Mouse (Mus musculus): Measurements from ENCODE around the gene Hspbp1. TPM values are rescaled to one million over a fixed set of nuclear protein-coding genes. Genes with fewer than 3 reads are reported as not detected.

The Hspbp1 gene
- polyA plus RNA-seq, 1 experiment from 2014 or later: 181 TPM

DNA sequence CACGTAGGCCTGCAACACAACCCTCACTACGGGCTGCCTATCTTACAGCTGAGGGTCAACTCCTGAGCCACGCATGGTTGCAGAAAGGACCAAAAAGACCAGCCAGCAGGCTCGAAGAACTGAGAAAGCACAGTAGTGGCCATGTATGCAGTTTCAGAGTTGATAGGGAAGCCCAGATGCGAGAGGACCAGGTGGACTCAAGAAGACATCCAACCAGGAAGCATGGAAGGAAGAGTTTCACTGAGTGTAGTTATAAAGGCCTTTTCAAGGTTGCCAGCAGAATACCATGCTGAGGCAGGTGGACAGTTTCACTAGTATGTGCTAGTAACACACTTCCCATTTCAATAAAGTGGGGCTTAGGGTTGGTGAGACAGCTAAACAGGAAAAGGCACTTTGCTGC lies 32.1 kb downstream of the Hspbp1 start:
- Histone ChIP-seq H3K27me3 (ENCODE audit: control insufficient read depth, insufficient read depth, low read depth, low read length) (no peaks in the 10 kb centered on the region), H3K4me3 (ENCODE audit: low read depth, low read length) (no peak overlapping the region), H3K4me2 (ENCODE audit: low read length) (no peak overlapping the region), H3K4me1 (ENCODE audit: control insufficient read depth, insufficient read depth, low read length) (peaks cover 28% of the 10 kb centered on the region), H3K36me3 (ENCODE audit: control insufficient read depth, insufficient read depth, low read length) (no peaks in the 10 kb centered on the region), H3K27ac (ENCODE audit: low read length) (no peak overlapping the region), H3K9me3 (replicated peaks; ENCODE audit: control insufficient read depth, low read length, poor library complexity, severe bottlenecking) (no peaks in the 10 kb centered on the region), H3K9ac (ENCODE audit: low read depth, low read length) (no peak overlapping the region)
- WGBS: 97% methylated on average over 5 of the region's 5 CpGs
- ATAC-seq: no peak

DNA sequence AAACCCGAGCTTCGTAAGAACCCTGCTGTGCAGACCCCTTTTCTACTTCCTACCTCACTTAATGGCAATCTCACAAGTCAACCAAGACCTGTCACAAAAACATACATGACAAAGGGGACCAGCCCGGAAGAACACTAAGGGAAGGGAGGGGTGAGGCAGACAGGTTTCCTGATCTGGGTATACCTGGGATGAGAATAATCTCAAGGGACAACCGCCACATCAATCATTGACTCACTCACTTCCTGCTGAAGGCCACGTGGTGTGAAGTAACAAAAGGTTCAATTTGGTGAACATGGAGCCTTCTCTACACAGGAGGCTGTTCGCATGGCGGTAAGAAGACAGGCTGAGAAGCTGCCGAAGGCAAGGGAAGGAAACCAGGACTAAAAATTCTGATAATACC lies 33.3 kb downstream of the Hspbp1 start:
- Histone ChIP-seq H3K27ac (ENCODE audit: low read length) (no peak overlapping the region), H3K9ac (ENCODE audit: low read depth, low read length) (no peak overlapping the region), H3K4me1 (ENCODE audit: control insufficient read depth, insufficient read depth, low read length) (peaks cover 17% of the 10 kb centered on the region), H3K4me3 (ENCODE audit: low read depth, low read length) (no peak overlapping the region), H3K4me2 (ENCODE audit: low read length) (no peak overlapping the region), H3K27me3 (ENCODE audit: control insufficient read depth, insufficient read depth, low read depth, low read length) (no peaks in the 10 kb centered on the region), H3K9me3 (replicated peaks; ENCODE audit: control insufficient read depth, low read length, poor library complexity, severe bottlenecking) (no peaks in the 10 kb centered on the region), H3K36me3 (ENCODE audit: control insufficient read depth, insufficient read depth, low read length) (0 out of 2 replicates have a peak, but pooled peaks cover under 1% of the 10 kb centered on the region)
- ATAC-seq: no peak
- 90% methylated on average over 8 of the region's 8 CpGs for WGBS

DNA sequence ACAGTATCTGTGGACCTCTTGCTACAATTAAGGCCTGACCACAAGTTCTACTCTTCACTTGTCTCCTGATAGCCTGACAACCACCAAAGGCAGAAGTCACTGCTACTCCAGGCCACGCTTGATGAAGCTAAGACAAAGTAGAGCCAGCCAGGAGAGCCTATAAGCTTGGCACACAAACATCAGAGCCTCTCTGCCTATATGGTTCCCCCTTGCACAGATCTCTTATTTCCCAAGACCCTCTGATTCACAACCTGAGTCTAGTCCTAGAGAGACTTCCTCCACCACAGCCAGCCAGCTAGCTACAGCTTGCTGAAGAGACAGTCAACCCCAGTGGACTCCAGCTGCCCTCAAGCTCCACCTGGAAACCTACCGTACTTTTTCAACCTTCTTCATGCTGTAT lies 36.9 kb downstream of the Hspbp1 start:
- WGBS: 90% methylated on average over 2 of the region's 2 CpGs

DNA sequence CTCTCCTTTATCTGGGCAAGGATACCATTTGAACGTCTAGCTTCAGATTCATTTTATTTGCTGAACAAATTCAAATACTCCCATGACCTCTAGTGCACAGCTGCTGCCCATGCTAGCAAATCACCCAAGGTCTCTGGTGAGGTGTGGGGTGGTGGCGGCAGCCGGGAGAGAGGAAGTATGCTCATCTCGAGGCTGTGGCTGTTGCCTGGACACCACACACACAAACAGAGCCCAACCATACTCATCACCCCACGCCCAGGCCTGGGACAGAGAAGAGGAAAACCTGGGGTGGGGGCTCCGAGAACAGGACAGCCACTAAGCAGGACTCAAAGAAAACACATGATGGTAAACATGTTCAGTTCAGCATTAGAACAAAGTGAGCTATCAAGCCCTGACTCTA lies 37.6 kb downstream of the Hspbp1 start:
- Histone ChIP-seq H3K27ac (ENCODE audit: low read length) (no peak overlapping the region), H3K36me3 (ENCODE audit: control insufficient read depth, insufficient read depth, low read length) (peaks cover 16% of the 10 kb centered on the region), H3K9ac (ENCODE audit: low read depth, low read length) (no peak overlapping the region), H3K27me3 (ENCODE audit: control insufficient read depth, insufficient read depth, low read depth, low read length) (no peaks in the 10 kb centered on the region), H3K4me3 (ENCODE audit: low read depth, low read length) (no peak overlapping the region), H3K4me1 (ENCODE audit: control insufficient read depth, insufficient read depth, low read length) (peaks cover 5% of the 10 kb centered on the region; the same call in 1 of the 2 replicates), H3K9me3 (replicated peaks; ENCODE audit: control insufficient read depth, low read length, poor library complexity, severe bottlenecking) (no peaks in the 10 kb centered on the region), H3K4me2 (ENCODE audit: low read length) (no peak overlapping the region)
- no peak for ATAC-seq
- WGBS: 80% methylated on average over 6 of the region's 6 CpGs

More for the DNA sequence above, 36.9 kb downstream of the Hspbp1 start:
- Histone ChIP-seq H3K4me3 (ENCODE audit: low read depth, low read length) (no peak overlapping the region), H3K27ac (ENCODE audit: low read length) (no peak overlapping the region), H3K4me1 (ENCODE audit: control insufficient read depth, insufficient read depth, low read length) (peaks cover 5% of the 10 kb centered on the region; the same call in 1 of the 2 replicates), H3K9me3 (replicated peaks; ENCODE audit: control insufficient read depth, low read length, poor library complexity, severe bottlenecking) (no peaks in the 10 kb centered on the region), H3K27me3 (ENCODE audit: control insufficient read depth, insufficient read depth, low read depth, low read length) (no peaks in the 10 kb centered on the region), H3K9ac (ENCODE audit: low read depth, low read length) (no peak overlapping the region), H3K4me2 (ENCODE audit: low read length) (no peak overlapping the region), H3K36me3 (ENCODE audit: control insufficient read depth, insufficient read depth, low read length) (peaks cover 11% of the 10 kb centered on the region)
- no peak for ATAC-seq

DNA sequence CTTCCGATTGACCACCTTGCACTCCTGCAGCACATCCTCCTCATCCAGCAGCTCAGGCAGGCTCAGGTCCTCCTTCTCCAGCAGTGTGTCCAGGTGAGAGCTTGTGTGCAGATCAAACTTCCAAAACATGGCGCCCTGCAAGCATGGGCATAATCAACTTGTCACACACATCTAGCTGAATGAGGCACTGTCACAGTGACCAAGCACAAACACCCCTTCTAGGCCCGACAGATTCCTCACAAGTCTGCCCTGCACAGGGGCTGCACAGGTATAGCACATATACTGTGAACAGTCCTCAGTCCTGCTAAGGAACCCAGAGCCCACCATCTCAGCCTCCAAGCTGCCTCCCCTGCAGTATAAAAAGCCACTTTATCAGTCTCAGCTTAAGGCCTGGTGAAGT lies 38.1 kb downstream of the Hspbp1 start:
- H3K27ac ChIP-seq (ENCODE audit: low read length): no peak overlapping the region
- H3K9ac ChIP-seq (ENCODE audit: low read depth, low read length): no peak overlapping the region
- peaks cover 5% of the 10 kb centered on the region; the same call in 1 of the 2 replicates for H3K4me1 ChIP-seq (ENCODE audit: control insufficient read depth, insufficient read depth, low read length)
- ATAC-seq: no peak
- H3K4me3 ChIP-seq (ENCODE audit: low read depth, low read length): no peak overlapping the region
- 94% methylated on average over 3 of the region's 3 CpGs for WGBS
- peaks cover 19% of the 10 kb centered on the region for H3K36me3 ChIP-seq (ENCODE audit: control insufficient read depth, insufficient read depth, low read length)
- no peaks in the 10 kb centered on the region for H3K9me3 ChIP-seq (replicated peaks; ENCODE audit: control insufficient read depth, low read length, poor library complexity, severe bottlenecking)
- no peak overlapping the region for H3K4me2 ChIP-seq (ENCODE audit: low read length)
- H3K27me3 ChIP-seq (ENCODE audit: control insufficient read depth, insufficient read depth, low read depth, low read length): no peaks in the 10 kb centered on the region

DNA sequence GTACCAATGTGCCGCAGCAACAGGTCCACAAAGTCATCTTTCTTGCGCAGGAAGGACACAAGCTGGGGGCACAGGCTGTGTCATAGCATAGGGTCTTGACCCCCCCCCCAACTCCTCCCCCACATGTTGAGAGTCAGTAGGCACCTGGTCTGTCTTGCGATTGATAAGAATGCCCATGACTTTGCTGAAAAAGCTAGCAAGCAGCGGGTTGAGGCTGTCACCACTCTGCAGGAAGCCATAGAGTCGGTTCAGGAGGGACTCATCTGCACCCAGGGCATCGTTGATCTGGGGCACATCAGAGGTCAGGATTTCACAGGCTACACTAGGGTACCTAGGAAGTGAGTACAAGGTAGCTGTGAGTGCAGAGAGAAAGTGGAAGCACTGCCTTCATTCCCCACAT lies 41.6 kb downstream of the Hspbp1 start:
- no peak overlapping the region for H3K9ac ChIP-seq (ENCODE audit: low read depth, low read length)
- no peaks in the 10 kb centered on the region for H3K9me3 ChIP-seq (replicated peaks; ENCODE audit: control insufficient read depth, low read length, poor library complexity, severe bottlenecking)

DNA sequence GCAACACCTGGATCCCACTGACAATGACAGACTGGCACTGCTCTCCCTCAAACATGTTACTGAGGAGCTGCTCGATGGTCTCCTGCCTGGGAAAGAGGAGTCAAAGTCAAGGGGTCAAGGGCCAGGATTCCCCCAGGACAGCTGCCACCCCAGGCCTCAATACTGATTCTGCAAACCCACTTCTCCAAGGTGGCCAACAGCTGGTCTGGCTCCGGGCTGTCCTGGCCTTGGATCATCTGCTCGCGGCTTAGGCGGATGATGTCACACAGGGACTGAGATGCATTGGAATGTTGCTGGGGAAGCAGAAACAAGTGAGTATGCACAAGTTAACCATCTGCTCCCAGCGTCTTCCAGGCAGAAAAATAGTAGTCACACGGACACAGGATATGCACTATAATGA lies 42.9 kb downstream of the Hspbp1 start:
- H3K9me3 ChIP-seq (replicated peaks; ENCODE audit: control insufficient read depth, low read length, poor library complexity, severe bottlenecking): no peaks in the 10 kb centered on the region
- no peak overlapping the region for H3K27ac ChIP-seq (ENCODE audit: low read length)
- H3K9ac ChIP-seq (ENCODE audit: low read depth, low read length): no peak overlapping the region
- 92% methylated on average over 7 of the region's 7 CpGs for WGBS
- H3K4me3 ChIP-seq (ENCODE audit: low read depth, low read length): no peak overlapping the region
- no peaks in the 10 kb centered on the region for H3K4me1 ChIP-seq (ENCODE audit: control insufficient read depth, insufficient read depth, low read length)
- no peak overlapping the region for H3K4me2 ChIP-seq (ENCODE audit: low read length)
- no peak for ATAC-seq
- H3K27me3 ChIP-seq (ENCODE audit: control insufficient read depth, insufficient read depth, low read depth, low read length): no peaks in the 10 kb centered on the region
- peaks cover 53% of the 10 kb centered on the region for H3K36me3 ChIP-seq (ENCODE audit: control insufficient read depth, insufficient read depth, low read length)

More for the DNA sequence above, 41.6 kb downstream of the Hspbp1 start:
- Histone ChIP-seq H3K4me1 (ENCODE audit: control insufficient read depth, insufficient read depth, low read length) (no peaks in the 10 kb centered on the region), H3K4me2 (ENCODE audit: low read length) (no peak overlapping the region), H3K4me3 (ENCODE audit: low read depth, low read length) (no peak overlapping the region), H3K27me3 (ENCODE audit: control insufficient read depth, insufficient read depth, low read depth, low read length) (no peaks in the 10 kb centered on the region), H3K36me3 (ENCODE audit: control insufficient read depth, insufficient read depth, low read length) (peaks cover 48% of the 10 kb centered on the region), H3K27ac (ENCODE audit: low read length) (no peak overlapping the region)
- no peak for ATAC-seq
- 89% methylated on average over 6 of the region's 6 CpGs for WGBS

DNA sequence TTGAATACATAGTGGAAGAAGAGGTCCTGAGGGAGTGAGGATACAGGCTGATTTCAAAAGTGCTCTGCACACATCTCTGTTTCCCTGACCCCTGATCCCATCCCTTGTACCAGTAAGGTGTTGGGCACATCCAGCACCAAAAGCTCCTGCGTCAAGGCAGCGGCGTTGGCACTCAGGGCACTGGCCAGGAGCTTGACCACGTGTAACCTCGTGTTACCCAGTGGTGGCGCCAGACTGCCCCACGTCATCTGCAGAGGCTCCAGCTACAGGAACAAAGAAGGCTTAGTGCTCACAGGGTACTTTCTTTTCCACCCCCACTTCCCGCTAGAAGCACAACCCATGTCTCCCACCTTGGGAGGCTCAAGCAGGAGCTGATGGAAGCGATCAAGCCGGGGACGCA lies 43.7 kb downstream of the Hspbp1 start:
- Histone ChIP-seq H3K9ac (ENCODE audit: low read depth, low read length) (no peak overlapping the region), H3K4me3 (ENCODE audit: low read depth, low read length) (no peak overlapping the region), H3K27ac (ENCODE audit: low read length) (no peak overlapping the region), H3K4me1 (ENCODE audit: control insufficient read depth, insufficient read depth, low read length) (no peaks in the 10 kb centered on the region), H3K27me3 (ENCODE audit: control insufficient read depth, insufficient read depth, low read depth, low read length) (no peaks in the 10 kb centered on the region), H3K9me3 (replicated peaks; ENCODE audit: control insufficient read depth, low read length, poor library complexity, severe bottlenecking) (no peaks in the 10 kb centered on the region), H3K36me3 (ENCODE audit: control insufficient read depth, insufficient read depth, low read length) (peaks cover 52% of the 10 kb centered on the region), H3K4me2 (ENCODE audit: low read length) (no peak overlapping the region)
- WGBS: 82% methylated on average over 11 of the region's 11 CpGs
- ATAC-seq: no peak

DNA sequence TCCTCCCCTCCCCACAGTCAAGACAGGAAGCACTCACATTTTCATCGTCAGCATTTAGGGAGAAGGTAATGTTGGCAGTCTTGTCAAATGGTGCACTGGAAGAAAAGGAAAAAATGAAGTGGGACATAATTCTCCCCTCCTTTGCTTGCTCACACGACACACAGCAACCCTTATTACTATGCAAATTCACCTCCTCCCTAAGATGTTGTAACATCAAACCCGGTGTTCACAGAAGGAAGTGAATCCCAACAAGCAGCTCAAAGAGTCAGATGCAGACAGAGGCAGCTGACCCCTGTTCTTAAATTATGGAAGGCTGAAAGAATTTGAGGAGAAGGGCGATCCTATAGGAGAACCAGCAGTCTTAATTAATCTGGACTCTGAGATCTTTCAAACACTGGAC lies 48.7 kb downstream of the Hspbp1 start:
- ATAC-seq: no peak
- H3K9me3 ChIP-seq (replicated peaks; ENCODE audit: control insufficient read depth, low read length, poor library complexity, severe bottlenecking): no peaks in the 10 kb centered on the region
- no peak overlapping the region for H3K4me3 ChIP-seq (ENCODE audit: low read depth, low read length)
- no peaks in the 10 kb centered on the region for H3K4me1 ChIP-seq (ENCODE audit: control insufficient read depth, insufficient read depth, low read length)
- H3K36me3 ChIP-seq (ENCODE audit: control insufficient read depth, insufficient read depth, low read length): peaks cover 54% of the 10 kb centered on the region
- no peaks in the 10 kb centered on the region for H3K27me3 ChIP-seq (ENCODE audit: control insufficient read depth, insufficient read depth, low read depth, low read length)
- H3K9ac ChIP-seq (ENCODE audit: low read depth, low read length): no peak overlapping the region
- H3K4me2 ChIP-seq (ENCODE audit: low read length): no peak overlapping the region
- no peak overlapping the region for H3K27ac ChIP-seq (ENCODE audit: low read length)
- 91% methylated on average over 4 of the region's 4 CpGs for WGBS

Data from midbrain, embryonic 16.5 days (tissue).